Mouse (Mus musculus) stomach, embryonic 14.5 days (tissue): ENCODE measurements around the gene Ap4s1. TPM values are rescaled to one million over a fixed set of nuclear protein-coding genes. Genes with fewer than 3 reads are reported as not detected.
"Not testable (repeated sequence)": the region's sequence is repeated elsewhere in the genome, so short reads cannot be mapped to it uniquely, and the experiment has no call there.

Experiments
- ATAC-seq: fragments of 200-750 bp; cut with Nextera tagmentation; 2 replicates; pipeline ENCODE4 v1.8.0; 2017; ENCODE audit warnings: low read depth, moderate TSS enrichment; ENCODE audit not compliant: insufficient number of reproducible peaks, insufficient read depth, low FRiP score
- H3K27ac ChIP-seq: fragments of 300-500 bp; sonication (generic); 2 replicates; pipeline ENCODE4 v1.5.1; 2014; ENCODE audit warnings: mild to moderate bottlenecking, low read length, moderate library complexity, mixed read lengths
- H3K27me3 ChIP-seq: fragments of 300-500 bp; sonication (generic); 2 replicates; pipeline ENCODE4 v1.6.1; 2014; ENCODE audit warnings: low read length, control low read depth, mixed read lengths; ENCODE audit not compliant: control insufficient read depth, insufficient read depth
- H3K36me3 ChIP-seq: fragments of 300-500 bp; sonication (generic); 2 replicates; pipeline ENCODE4 v1.6.1; 2014; ENCODE audit warnings: mild to moderate bottlenecking, control low read depth, low read length, moderate library complexity, mixed read lengths; ENCODE audit not compliant: control insufficient read depth, insufficient read depth
- H3K4me1 ChIP-seq: fragments of 300-500 bp; sonication (generic); 2 replicates; pipeline ENCODE4 v1.6.1; 2014; ENCODE audit warnings: low read length, control low read depth, mixed read lengths; ENCODE audit not compliant: control insufficient read depth, insufficient read depth
- H3K4me2 ChIP-seq: fragments of 300-500 bp; sonication (generic); replicated peaks from 2 replicates; pipeline ENCODE4 v1.6.1; 2014; ENCODE audit warnings: low read depth, low read length, control low read depth
- H3K4me3 ChIP-seq: fragments of 300-500 bp; sonication (generic); 2 replicates; pipeline ENCODE4 v1.5.1; 2014; ENCODE audit warnings: low read depth, low read length, control low read depth
- H3K9ac ChIP-seq: fragments of 300-500 bp; sonication (generic); replicated peaks from 2 replicates; pipeline ENCODE4 v1.6.1; 2014; ENCODE audit warnings: low read depth, mild to moderate bottlenecking, control low read depth, low read length, moderate library complexity, mixed read lengths
- H3K9me3 ChIP-seq: fragments of 300-500 bp; sonication (generic); 2 replicates; pipeline ENCODE4 v1.6.1; 2016; ENCODE audit warnings: low read depth, low read length, control low read depth; ENCODE audit not compliant: control insufficient read depth
- WGBS: fragments of 180-500 bp; shearing (Covaris S2); extraction: QIAGEN DNeasy Blood & Tissue Kit; methylation state at CpG from one replicate; pipeline ENCODE4 v1.1.7; 2014; 5-methylcytosine and 5-hydroxymethylcytosine counted together
- polyA plus RNA-seq: library from polyadenylated mRNA; unstranded; fragments of >200 nt; fragmentation: Nextera tagmentation; extraction: Ambion mirVana; gene quantifications from 2 replicates; pipeline ENCODE4 v1.2.1, GENCODE M21; 2014

Ap4s1 gene
- polyA plus RNA-seq = 29.6 and 34.1 TPM in 2 replicates

DNA sequence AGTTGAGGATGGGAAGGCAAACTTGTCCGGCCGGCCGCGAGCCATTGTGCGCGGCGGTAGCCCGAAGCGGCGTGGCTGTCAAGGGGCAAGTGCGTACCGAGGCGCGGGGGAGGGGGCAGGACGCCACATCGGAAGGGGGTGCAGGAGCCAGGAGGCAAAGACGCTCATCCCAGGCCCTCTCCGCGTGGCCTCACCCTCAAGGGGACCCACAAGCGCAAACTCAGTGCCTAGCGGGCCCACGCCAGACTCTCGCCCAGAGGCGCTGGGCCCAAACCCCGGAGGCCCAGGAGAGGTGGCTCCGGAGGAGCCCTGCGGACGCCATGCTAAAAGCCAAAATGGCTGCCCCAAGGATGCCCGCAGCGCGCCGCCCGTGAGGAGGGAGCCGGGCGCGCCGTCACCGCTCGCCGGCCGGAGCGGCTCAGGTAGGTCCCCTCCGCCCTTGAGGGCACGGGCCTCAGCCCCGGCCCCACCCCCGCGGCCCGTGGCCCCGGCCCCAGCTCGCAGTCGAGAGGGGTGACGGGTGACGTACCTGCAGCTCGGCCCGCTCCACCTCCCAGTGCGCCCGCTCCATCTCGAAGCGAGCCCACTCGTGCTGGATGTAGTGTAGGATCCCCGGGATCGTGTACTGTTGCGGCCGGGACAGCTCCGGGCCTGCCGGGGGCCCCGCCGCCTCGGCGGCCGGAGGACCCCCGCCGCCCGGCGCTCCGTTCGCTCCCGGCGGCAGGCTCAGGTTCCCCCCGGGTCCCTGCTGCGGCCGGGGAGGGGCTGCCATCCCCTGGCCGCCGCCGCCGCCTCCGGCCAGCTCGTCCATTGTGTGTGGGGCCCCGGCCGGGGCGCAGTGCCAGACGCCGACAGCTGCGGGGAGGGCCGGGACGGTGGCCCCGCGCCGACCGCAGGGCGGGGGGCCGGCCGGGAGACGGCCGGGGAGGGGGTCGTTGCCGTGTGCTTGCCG, at the start of gene Ap4s1:
Gene Ap4s1 (plus strand): TSS at position 141 of the 952 bp plus-strand sequence.
- Histone ChIP-seq H3K9me3 (no peaks in the 10 kb centered on the region), H3K27me3 (no peaks in the 10 kb centered on the region), H3K9ac (peak within 1 kb of the TSS; percentile 99), H3K4me2 (peak within 1 kb of the TSS; percentile 54), H3K36me3 (no peaks in the 10 kb centered on the region), H3K4me3 (peak within 1 kb of the TSS; percentile 96), H3K4me1 (peaks cover 13% of the 10 kb centered on the region), H3K27ac (peak within 1 kb of the TSS; percentile 100)
- WGBS = under 1% methylated on average over 90 of the region's 108 CpGs
- peak; percentile 70 for ATAC-seq

DNA sequence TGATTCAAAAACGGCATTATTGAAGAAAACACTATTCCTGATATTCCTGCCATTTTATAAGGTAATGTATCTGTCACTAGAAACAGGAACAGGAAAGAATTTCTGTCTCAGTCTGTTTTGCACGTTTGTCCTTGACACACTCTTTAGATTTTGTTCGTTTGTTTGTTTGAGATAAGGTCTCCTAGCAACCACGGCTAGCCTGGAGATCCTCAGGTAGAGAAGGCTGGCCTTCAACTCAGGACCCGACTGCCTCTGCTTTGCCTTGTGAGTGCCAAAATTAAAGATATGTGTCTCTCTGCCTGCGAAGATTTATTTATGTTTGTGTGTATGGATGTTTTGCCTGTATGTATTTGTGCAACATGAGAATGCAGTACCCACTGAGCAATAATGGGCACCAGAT, 49.0 kb upstream of the Ap4s1 start:
- no peaks in the 10 kb centered on the region for H3K9me3 ChIP-seq
- 35% methylated on average over 6 of the region's 6 CpGs for WGBS
- H3K27me3 ChIP-seq = no peaks in the 10 kb centered on the region
- H3K27ac ChIP-seq = no peak overlapping the region
- H3K36me3 ChIP-seq = peaks cover 6% of the 10 kb centered on the region; the same call in 1 of the 2 replicates
- H3K4me1 ChIP-seq = no peaks in the 10 kb centered on the region
- no peak overlapping the region for H3K9ac ChIP-seq
- no peak overlapping the region for H3K4me2 ChIP-seq
- no peak overlapping the region for H3K4me3 ChIP-seq
- ATAC-seq = peak; percentile 37; the same call in 1 of the 2 replicates

DNA sequence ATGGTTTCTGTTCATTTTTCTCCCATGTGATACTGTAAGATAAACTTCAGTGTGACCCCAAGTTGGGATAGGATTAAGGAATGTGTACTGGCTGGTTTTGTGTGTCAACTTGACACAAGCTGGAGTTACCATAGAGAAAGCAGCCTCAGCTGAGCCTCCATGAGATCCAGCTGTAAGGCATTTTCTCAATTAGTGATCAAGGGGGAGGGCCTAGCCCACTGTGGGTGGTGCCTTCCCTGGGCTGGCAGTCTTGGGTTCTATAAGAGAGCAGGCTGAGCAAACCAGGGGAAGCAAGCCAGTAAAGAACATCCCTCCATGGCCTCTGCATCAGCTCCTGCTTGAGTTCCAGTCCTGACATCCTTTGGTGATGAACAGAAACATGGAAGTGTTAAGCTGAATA, 41.4 kb upstream of the Ap4s1 start:
- not testable (repeated sequence) for H3K4me3 ChIP-seq, H3K27me3 ChIP-seq, ATAC-seq, H3K4me1 ChIP-seq, H3K4me2 ChIP-seq, H3K27ac ChIP-seq, H3K9me3 ChIP-seq, H3K9ac ChIP-seq
- H3K36me3 ChIP-seq = peaks cover 19% of the 10 kb centered on the region

DNA sequence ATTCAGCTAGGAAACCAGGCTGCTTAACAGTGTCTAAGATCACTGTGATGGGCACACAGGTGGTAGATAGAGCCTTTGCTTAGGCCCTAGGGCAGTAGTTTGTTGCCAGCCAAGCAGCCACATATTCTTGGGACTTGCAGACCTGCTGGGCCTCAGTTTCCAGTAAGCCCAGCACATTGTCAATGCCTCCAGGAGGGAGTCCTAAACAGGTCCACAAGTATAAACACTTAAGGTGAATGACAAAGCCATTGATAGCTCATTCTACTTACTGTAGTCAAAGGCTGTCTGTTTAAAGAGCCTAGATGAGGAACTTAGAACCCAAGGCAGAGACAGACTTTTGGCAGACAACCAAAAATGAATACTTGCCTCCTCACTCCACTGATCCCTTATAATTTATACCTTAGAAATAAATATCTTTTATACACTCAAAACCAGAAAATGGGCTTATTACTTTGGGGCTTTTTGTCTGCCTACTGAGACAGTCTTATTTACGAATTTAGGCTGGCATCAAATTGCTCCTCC, 34.8 kb upstream of the Ap4s1 start:
- H3K4me2 ChIP-seq = no peak overlapping the region

DNA sequence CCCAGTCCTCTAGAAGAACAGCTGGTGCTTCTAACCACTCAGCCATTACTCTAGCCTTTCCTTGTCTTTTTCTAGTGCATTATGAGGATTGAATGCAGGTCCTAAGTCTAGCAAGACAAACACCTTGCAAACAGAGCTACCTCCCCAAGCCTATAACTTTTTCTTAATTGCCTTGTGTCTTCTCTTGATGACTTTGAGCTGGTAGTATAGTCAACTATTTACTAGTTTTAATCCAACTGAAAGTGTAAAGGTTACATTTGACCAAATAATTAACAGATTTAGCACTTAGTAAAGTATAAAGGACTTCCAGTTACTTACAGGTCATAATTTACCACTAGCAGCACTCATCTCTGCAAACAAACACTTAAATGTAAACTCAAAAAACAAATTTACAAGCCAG, 27.8 kb upstream of the Ap4s1 start:
- Histone ChIP-seq H3K4me2 (no peak overlapping the region), H3K4me1 (no peaks in the 10 kb centered on the region), H3K36me3 (no peaks in the 10 kb centered on the region), H3K4me3 (no peak overlapping the region), H3K9ac (no peak overlapping the region), H3K27me3 (no peaks in the 10 kb centered on the region), H3K27ac (no peak overlapping the region), H3K9me3 (no peaks in the 10 kb centered on the region)
- no peak for ATAC-seq

More for the DNA sequence above, 34.8 kb upstream of the Ap4s1 start:
- Histone ChIP-seq H3K27me3 (no peaks in the 10 kb centered on the region), H3K4me3 (no peak overlapping the region), H3K27ac (no peak overlapping the region), H3K4me1 (no peaks in the 10 kb centered on the region), H3K9me3 (no peaks in the 10 kb centered on the region), H3K36me3 (peaks cover 9% of the 10 kb centered on the region), H3K9ac (no peak overlapping the region)
- ATAC-seq = no peak
- 76% methylated on average over 1 of the region's 1 CpGs for WGBS

DNA sequence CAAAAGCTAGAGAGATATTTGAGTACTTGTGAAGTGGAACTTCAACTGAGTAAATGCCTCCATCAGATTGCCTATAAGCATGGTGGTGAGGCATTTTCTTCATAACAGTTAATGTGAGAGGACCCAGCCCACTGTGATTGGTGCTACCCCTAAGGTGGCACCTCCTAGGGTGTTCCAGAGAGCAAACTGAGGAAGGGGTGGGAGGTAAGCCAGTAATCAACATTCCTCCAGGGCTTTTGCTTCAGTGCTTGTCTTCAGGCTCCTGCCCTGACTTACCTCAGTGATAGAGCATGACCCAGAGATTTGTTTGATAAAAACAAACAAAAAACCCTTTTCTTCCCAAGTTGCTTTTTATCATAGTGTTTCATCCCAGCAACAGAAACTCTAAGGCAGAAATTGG, 26.9 kb upstream of the Ap4s1 start:
- no peaks in the 10 kb centered on the region for H3K4me1 ChIP-seq
- no peaks in the 10 kb centered on the region for H3K9me3 ChIP-seq
- no peaks in the 10 kb centered on the region for H3K36me3 ChIP-seq
- H3K4me3 ChIP-seq = no peak overlapping the region
- H3K9ac ChIP-seq = no peak overlapping the region
- H3K4me2 ChIP-seq = no peak overlapping the region
- no peaks in the 10 kb centered on the region for H3K27me3 ChIP-seq
- no peak for ATAC-seq
- no peak overlapping the region for H3K27ac ChIP-seq

DNA sequence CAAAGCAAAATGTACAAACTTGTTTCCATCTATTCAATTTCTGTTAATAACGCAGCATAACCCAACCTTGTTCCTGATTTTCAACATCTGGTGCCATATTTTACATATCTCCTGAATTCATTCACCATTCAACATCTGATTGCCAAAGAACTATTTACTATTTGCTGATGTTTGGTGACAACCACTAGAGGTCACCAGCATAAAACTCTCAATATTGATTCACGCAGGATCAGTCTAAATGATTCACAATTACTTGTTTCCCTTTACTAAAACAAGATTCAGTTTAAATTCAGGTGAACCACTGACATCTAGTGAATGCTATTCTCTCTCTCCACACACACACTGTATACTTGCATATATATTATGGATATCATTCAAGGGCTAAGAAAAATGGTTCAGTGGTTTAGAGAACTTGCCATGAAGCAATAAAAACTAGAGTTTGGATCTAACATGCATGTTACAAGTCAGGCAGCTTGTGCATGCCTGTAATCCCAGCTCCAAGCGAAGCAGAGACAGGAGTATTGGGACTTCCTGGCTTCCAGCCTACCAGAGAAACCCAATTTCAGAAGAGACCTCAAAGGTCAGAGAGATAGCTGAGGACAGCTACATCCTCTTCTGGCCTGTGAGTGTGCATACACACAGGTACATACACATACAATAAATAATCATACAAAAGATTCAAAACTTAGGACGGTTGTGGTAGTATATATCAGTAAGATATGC, 24.0 kb upstream of the Ap4s1 start:
- Histone ChIP-seq H3K27ac (no peak overlapping the region), H3K36me3 (no peaks in the 10 kb centered on the region), H3K4me2 (no peak overlapping the region), H3K27me3 (no peaks in the 10 kb centered on the region), H3K4me1 (no peaks in the 10 kb centered on the region), H3K9me3 (no peaks in the 10 kb centered on the region), H3K9ac (no peak overlapping the region), H3K4me3 (no peak overlapping the region)
- no peak for ATAC-seq
- 69% methylated on average over 4 of the region's 4 CpGs for WGBS

DNA sequence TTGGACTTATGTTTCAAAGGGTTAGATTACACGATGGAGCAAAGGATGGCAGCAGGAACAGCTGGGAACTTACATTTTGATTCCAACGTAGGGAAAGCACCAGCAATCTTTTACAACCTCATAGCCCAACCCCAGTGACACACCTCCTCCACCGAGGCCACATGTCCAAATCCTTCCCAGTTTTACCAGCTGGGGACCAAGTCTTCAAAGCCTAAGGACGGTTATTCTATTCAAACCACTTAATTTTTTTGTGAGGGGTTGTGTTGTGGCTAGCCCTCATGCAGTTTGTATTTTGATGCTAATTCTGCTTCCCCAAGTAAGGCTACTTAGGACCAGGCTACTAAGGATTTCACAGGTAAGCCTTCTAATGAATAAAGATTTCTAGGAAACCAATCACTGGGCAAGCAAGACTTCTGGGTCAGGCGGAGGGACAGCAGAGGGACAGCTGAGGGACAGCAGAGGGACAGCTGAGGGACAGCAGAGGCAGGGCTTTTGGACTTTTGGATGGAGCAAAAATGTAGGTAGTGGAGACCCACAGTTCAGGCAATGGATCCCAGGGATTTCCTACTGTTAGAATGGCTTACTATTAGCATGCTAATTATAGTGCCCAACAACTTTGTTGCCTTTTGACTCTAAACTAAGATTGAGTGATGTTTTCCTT, 19.5 kb upstream of the Ap4s1 start:
- no peak for ATAC-seq
- Histone ChIP-seq H3K4me2 (no peak overlapping the region), H3K4me1 (0 out of 2 replicates have a peak, but pooled peaks cover 13% of the 10 kb centered on the region), H3K27me3 (no peaks in the 10 kb centered on the region), H3K4me3 (no peak overlapping the region), H3K36me3 (no peaks in the 10 kb centered on the region), H3K27ac (no peak overlapping the region), H3K9ac (no peak overlapping the region), H3K9me3 (no peaks in the 10 kb centered on the region)
- 40% methylated on average over 5 of the region's 5 CpGs for WGBS
